Mouse (Mus musculus) testis, adult 2 months (tissue): ENCODE results near the gene Cpvl. TPM values are rescaled to one million over a fixed set of nuclear protein-coding genes. Genes with fewer than 3 reads are reported as not detected.

Source experiments
- H3K27ac ChIP-seq: fragments of 200-500 bp; 2 replicates; pipeline ENCODE4 v1.5.1; 2012; ENCODE audit warnings: low read depth, low read length; ENCODE audit not compliant: control insufficient read depth, insufficient read depth
- H3K27me3 ChIP-seq: fragments of 200-500 bp; 2 replicates; pipeline ENCODE4 v1.6.1; 2012; ENCODE audit warnings: mild to moderate bottlenecking, low read length, moderate library complexity; ENCODE audit not compliant: control insufficient read depth, insufficient read depth
- H3K36me3 ChIP-seq: fragments of 200-500 bp; 2 replicates; pipeline ENCODE4 v1.6.1; 2012; ENCODE audit warnings: mild to moderate bottlenecking, low read length; ENCODE audit not compliant: control insufficient read depth, insufficient read depth
- H3K4me1 ChIP-seq: fragments of 200-500 bp; 2 replicates; pipeline ENCODE4 v1.6.1; 2012; ENCODE audit warnings: low read length; ENCODE audit not compliant: control insufficient read depth, insufficient read depth
- H3K4me3 ChIP-seq: fragments of 200-500 bp; 2 replicates; pipeline ENCODE4 v1.5.1; 2012; ENCODE audit warnings: low read depth, mild to moderate bottlenecking, low read length, moderate library complexity, mixed read lengths; ENCODE audit not compliant: control insufficient read depth
- CTCF ChIP-seq: fragments of 200-500 bp; IDR thresholded peaks from 2 replicates; pipeline ENCODE4 v1.5.1; 2012; ENCODE audit warnings: low read depth, mild to moderate bottlenecking, inconsistent platforms, low read length, moderate library complexity; ENCODE audit not compliant: control insufficient read depth, insufficient read depth, insufficient replicate concordance
- POLR2A ChIP-seq: fragments of 200-500 bp; IDR thresholded peaks from 2 replicates; pipeline ENCODE4 v1.6.1; 2012; ENCODE audit warnings: low read depth, mild to moderate bottlenecking, inconsistent platforms, low read length, moderate library complexity; ENCODE audit not compliant: control insufficient read depth
- polyA plus RNA-seq: library from polyadenylated mRNA; depleted of rRNA; stranded (reverse); fragments of >200 nt; gene quantifications from 2 replicates; pipeline ENCODE4 v1.2.3, GENCODE M21; 2012

The Cpvl gene
- polyA plus RNA-seq, 1 experiment, result 18.9 TPM

DNA sequence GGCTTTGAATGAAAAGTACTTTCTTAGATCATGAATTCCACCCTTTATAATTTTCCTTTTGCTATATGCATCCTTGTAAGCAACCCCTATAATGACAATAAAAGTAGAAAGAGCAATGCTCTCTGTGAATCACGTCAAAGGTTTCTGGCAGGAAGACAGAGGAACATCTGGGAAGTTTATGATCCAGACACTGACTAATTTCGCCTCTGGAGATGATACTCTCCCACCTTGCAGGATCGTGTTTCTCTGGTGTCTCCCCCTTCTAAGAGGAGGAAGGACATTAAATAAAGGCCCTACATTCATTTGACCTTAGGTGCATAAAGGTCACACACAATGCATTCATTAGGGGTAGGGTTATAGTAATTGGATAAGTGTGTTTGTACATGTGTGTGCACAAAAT is 87.4 kb downstream of the Cpvl start:
- no peaks in the 10 kb centered on the region for H3K4me1 ChIP-seq
- H3K4me3 ChIP-seq, result no peak overlapping the region
- H3K27ac ChIP-seq, result no peak overlapping the region
- no peak for TF ChIP-seq CTCF
- no peak for TF ChIP-seq POLR2A
- no peaks in the 10 kb centered on the region for H3K27me3 ChIP-seq
- H3K36me3 ChIP-seq, result no peaks in the 10 kb centered on the region

DNA sequence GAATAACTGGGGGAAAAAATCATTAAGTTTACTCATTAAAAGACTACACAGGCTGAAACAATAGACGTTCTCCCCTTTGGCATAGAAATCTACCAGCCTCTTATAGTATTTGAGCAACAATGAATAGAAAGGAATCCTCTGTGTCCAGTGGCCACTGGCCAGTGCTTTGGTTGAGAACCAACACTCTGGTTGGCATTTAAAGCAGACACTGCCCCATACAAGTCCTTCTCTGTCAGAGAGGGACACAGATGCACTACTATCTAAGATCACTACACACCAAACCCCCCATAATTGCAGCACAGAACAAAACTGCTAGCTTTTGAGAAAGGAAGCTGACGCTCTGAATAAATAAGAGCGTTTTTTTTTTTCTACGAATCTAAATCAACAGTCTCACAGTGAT is 93.5 kb downstream of the Cpvl start:
- H3K27me3 ChIP-seq, result no peaks in the 10 kb centered on the region
- H3K27ac ChIP-seq, result no peak overlapping the region
- no peak overlapping the region for H3K4me3 ChIP-seq
- H3K4me1 ChIP-seq, result 0 out of 2 replicates have a peak, but pooled peaks cover 2% of the 10 kb centered on the region
- H3K36me3 ChIP-seq, result no peaks in the 10 kb centered on the region
- no peak for TF ChIP-seq POLR2A
- no peak for TF ChIP-seq CTCF

DNA sequence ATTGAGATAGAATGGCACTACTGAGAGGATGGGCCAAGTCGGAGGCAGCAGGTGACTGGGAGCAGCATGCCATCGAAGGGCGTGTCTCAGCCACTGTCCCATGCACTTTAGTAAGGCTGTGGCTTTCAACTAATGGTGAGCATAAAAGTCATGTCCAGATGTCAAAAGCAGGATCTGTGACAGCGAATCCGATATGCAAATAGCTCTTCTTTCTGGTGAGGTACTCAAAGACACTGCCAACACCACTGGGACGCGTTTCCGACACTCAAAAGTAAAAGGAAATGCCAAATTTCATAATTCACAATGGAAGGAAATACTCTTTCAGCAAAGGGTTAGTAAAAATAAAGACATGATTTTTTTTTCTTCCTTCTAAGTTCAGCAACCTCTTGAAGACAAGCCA is 94.0 kb downstream of the Cpvl start:
- Histone ChIP-seq H3K27ac (no peak overlapping the region), H3K27me3 (no peaks in the 10 kb centered on the region), H3K36me3 (no peaks in the 10 kb centered on the region), H3K4me1 (0 out of 2 replicates have a peak, but pooled peaks cover 2% of the 10 kb centered on the region), H3K4me3 (no peak overlapping the region)
- TF ChIP-seq CTCF (no peak), POLR2A (no peak)

DNA sequence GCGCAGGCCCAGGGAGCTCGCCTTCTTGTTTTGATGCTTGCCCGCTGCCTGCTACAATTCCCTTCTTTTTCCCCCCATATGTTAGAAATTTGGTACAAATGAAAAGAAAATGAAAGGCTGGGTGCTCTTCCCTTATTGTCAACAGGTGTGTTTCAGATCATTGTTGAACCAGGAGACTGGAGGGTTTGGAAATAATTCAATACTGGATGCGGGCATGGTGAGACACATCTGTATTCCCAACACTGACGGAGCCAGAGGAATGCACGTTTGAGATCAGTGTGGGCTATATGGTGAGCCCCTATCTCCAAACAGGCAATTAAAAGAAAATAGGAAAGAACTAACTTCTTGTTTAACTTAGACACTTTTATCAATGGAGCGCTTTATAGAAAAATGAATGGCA is 95.1 kb downstream of the Cpvl start:
- Histone ChIP-seq H3K4me3 (no peak overlapping the region), H3K36me3 (no peaks in the 10 kb centered on the region), H3K27ac (no peak overlapping the region)

DNA sequence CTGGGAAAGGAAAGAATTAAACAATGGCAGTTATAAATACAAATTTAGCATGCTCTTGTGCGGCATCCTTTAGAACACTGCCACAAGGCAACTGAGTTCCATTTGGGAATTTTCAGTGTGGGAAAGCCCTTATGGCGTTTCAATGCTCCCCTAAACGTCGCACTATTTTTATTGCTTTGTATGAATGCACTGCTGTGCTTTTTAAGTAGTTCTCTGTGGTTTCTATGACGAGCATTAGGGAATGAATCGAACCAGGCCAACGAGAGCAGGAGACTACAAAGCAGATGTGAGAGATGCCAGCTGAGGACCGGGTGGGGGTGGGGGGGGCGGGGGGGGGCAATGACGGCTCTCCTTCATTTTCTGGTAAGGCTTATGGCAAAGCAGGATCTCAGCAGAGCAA is 96.8 kb downstream of the Cpvl start:
- H3K36me3 ChIP-seq, result no peaks in the 10 kb centered on the region
- TF ChIP-seq POLR2A, result no peak
- no peak for TF ChIP-seq CTCF
- no peak overlapping the region for H3K27ac ChIP-seq
- no peaks in the 10 kb centered on the region for H3K27me3 ChIP-seq
- H3K4me1 ChIP-seq, result 0 out of 2 replicates have a peak, but pooled peaks cover 2% of the 10 kb centered on the region
- H3K4me3 ChIP-seq, result no peak overlapping the region

More for the DNA sequence above, 95.1 kb downstream of the Cpvl start:
- TF ChIP-seq POLR2A, result no peak
- Histone ChIP-seq H3K4me1 (0 out of 2 replicates have a peak, but pooled peaks cover 2% of the 10 kb centered on the region), H3K27me3 (no peaks in the 10 kb centered on the region)

DNA sequence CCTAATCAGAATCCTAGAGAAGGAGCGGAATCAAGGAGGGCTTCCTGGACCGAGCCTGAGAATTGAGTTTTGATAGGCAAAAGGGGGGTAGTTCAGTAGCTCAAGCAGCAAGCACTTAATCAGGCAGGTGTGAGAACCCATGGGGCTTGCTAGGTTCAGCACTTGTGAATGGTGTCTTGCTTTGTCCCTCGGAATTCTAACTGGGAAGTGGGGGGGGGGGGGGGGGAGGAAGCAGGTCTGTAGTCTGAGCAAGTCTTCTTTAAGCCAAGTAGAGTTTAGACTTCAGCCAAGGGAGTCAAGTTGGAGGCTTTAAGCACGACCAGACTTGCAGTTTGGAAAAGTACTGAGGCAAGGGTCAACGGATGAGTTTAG is 97.2 kb downstream of the Cpvl start:
- Histone ChIP-seq H3K27me3 (no peaks in the 10 kb centered on the region), H3K27ac (no peak overlapping the region), H3K4me1 (0 out of 2 replicates have a peak, but pooled peaks cover 2% of the 10 kb centered on the region), H3K36me3 (no peaks in the 10 kb centered on the region), H3K4me3 (no peak overlapping the region)
- TF ChIP-seq CTCF (no peak), POLR2A (no peak)

DNA sequence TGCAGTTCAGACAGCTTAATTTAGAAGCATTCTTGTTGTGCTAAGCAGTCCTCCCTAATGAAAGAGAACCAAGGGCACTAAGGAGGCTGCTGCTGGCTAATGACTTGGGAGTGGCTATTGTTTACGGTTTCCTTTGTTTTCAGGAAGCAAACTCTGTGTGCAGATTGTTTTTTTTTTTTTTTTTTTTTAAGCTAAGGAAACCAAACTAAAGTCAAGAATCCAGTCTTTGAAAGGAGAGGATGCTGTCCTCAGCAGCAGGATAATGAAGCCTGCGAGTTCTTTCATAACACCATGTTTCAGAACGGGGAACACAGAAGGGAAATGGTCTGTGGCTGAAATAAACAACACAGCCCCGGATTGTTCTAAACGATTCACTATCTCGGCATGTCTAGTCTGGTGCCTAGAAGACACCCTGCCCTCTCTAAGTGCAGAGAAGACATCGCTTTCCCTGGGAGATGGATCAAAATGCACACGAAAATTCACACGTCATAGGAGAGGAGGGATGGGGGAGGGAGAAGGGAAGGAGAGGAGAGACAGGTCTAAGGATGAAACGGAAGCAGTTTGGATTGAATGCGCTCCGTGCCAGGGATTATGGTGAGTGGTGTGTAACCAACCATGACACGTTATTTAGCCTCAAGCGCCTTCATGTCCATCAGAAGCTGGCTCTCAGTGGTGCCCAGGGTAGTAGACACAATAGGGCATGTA is 97.8 kb downstream of the Cpvl start:
- Histone ChIP-seq H3K4me3 (no peak overlapping the region), H3K27me3 (no peaks in the 10 kb centered on the region), H3K27ac (peak overlapping the region; percentile 26; the same call in 1 of the 2 replicates), H3K4me1 (0 out of 2 replicates have a peak, but pooled peaks cover 2% of the 10 kb centered on the region), H3K36me3 (no peaks in the 10 kb centered on the region)
- no peak for TF ChIP-seq CTCF
- no peak for TF ChIP-seq POLR2A
